Mouse (Mus musculus): ENCODE measurements around the gene Egfem1. TPM values are rescaled to one million over a fixed set of nuclear protein-coding genes. Genes with fewer than 3 reads are reported as not detected.
A peak's percentile ranks its signal among the peaks of the same experiment; 100 is the strongest.

The Egfem1 gene
- polyA plus RNA-seq, 1 experiment, result 12.9 TPM

- TF ChIP-seq POLR2A (IDR thresholded peaks at IDR 0.05; ENCODE audit: extremely low read depth, insufficient read depth, low read length) (no peak), CTCF (IDR thresholded peaks at IDR 0.05; ENCODE audit: extremely low read depth, insufficient read depth, low read length) (peak; percentile 34; the same call in 1 of the 2 replicates)
- H3K4me1 ChIP-seq (ENCODE audit: control insufficient read depth, insufficient read depth, low read length), result no peaks in the 10 kb centered on the region
- H3K4me3 ChIP-seq (ENCODE audit: insufficient read depth, low read length), result no peak overlapping the region
- H3K27ac ChIP-seq (ENCODE audit: insufficient read depth, low read length), result no peak overlapping the region
Measured at GRCm38 (mm10) chr3:29726376-29726967, 644.6 kb downstream of the Egfem1 start.

GRCm38 (mm10) chr3:29730062-29730760 is 648.4 kb downstream of the Egfem1 start:
- H3K4me3 ChIP-seq (ENCODE audit: insufficient read depth, low read length), result no peak overlapping the region
- H3K27ac ChIP-seq (ENCODE audit: insufficient read depth, low read length), result no peak overlapping the region
- peak; percentile 68 for TF ChIP-seq CTCF (IDR thresholded peaks at IDR 0.05; ENCODE audit: extremely low read depth, insufficient read depth, low read length)
- TF ChIP-seq POLR2A (IDR thresholded peaks at IDR 0.05; ENCODE audit: extremely low read depth, insufficient read depth, low read length), result no peak
- no peaks in the 10 kb centered on the region for H3K4me1 ChIP-seq (ENCODE audit: control insufficient read depth, insufficient read depth, low read length)

DNA sequence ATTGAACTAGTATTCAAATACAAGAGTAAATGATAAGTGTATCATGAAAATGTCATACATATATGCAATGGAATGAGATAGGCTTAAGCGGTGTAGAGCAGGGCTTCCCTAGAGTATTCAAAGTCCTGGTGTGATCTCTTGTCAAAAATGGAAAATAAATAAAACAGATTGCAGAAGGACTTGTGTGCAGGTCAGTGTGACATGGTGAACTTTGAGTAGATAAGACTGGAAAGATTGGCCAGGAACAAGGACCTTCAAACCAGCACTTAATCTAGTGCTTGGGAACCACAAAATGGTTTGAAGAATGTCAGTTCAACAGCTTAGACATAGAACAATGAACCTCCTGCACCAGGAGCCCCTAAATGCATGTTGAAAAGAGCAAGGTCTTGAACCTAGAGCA is 649.7 kb downstream of the Egfem1 start:
- Histone ChIP-seq H3K4me1 (ENCODE audit: control insufficient read depth, insufficient read depth, low read length) (no peaks in the 10 kb centered on the region), H3K27ac (ENCODE audit: insufficient read depth, low read length) (no peak overlapping the region), H3K4me3 (ENCODE audit: insufficient read depth, low read length) (no peak overlapping the region)
- no peak for TF ChIP-seq CTCF (IDR thresholded peaks at IDR 0.05; ENCODE audit: extremely low read depth, insufficient read depth, low read length)

DNA sequence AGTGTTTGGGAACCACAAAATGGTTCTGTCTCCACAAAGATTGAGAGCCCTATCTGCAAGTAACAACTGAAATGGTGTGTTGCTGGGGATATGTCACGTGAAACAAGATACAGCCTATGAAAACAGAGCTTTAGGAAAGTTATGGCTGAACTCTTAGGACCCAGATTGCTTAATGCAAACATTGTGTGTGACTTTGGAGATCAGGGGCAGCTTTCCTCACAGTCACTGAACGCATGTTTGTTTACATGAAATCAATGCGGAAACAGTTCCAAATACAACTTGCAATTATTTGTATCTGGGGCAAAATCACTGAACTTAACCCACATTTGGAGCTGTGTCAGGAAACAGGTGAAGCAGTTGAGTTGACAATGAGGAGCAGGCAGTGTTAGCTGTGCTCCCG is 650.8 kb downstream of the Egfem1 start:
- no peak overlapping the region for H3K27ac ChIP-seq (ENCODE audit: insufficient read depth, low read length)
- no peaks in the 10 kb centered on the region for H3K4me1 ChIP-seq (ENCODE audit: control insufficient read depth, insufficient read depth, low read length)
- no peak overlapping the region for H3K4me3 ChIP-seq (ENCODE audit: insufficient read depth, low read length)
- TF ChIP-seq POLR2A (IDR thresholded peaks at IDR 0.05; ENCODE audit: extremely low read depth, insufficient read depth, low read length), result no peak
- no peak for TF ChIP-seq CTCF (IDR thresholded peaks at IDR 0.05; ENCODE audit: extremely low read depth, insufficient read depth, low read length)

DNA sequence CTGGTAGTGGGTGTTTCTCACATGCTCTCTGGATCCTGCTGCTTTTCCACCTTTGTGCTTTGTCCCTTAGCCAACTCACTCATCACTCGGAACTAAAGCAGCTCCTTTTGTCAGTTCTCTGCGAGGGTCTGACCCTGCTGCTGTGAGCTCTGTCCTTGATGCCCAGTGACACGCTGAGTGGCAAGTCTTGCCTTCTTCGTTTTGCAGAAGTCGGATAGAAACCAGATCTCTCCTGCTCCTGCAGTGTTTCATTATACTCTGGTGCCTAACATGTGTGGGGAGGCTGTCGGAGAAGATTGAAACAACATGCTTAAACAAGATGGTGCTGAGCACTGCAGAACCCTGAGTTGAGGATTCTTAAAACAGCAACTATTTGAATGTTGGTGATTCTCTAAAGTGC is 652.4 kb downstream of the Egfem1 start:
- no peak overlapping the region for H3K27ac ChIP-seq (ENCODE audit: insufficient read depth, low read length)

DNA sequence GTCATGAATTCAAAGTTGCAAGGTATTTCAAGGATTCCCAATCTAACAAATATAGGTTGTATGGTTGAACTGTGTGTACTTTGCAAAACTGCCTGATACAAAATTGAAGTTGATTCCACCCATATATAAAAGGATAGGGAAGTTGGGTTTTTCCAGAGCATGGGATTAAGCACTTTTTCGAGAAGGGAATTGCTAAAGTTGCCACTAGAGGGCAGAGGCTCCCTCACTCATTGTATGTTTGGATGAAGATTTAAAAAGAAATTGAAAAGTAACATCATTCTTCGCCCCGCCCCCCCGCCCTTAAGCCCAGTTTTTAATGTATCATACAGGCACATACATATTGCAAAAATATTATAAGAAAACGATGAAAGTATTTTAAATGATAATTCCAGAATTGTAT is 657.5 kb downstream of the Egfem1 start:
- Histone ChIP-seq H3K27ac (ENCODE audit: insufficient read depth, low read length) (no peak overlapping the region), H3K4me1 (ENCODE audit: control insufficient read depth, insufficient read depth, low read length) (no peaks in the 10 kb centered on the region), H3K4me3 (ENCODE audit: insufficient read depth, low read length) (no peak overlapping the region)
- TF ChIP-seq POLR2A (IDR thresholded peaks at IDR 0.05; ENCODE audit: extremely low read depth, insufficient read depth, low read length) (no peak), CTCF (IDR thresholded peaks at IDR 0.05; ENCODE audit: extremely low read depth, insufficient read depth, low read length) (peak; percentile 29; the same call in 1 of the 2 replicates)

More for the DNA sequence above, 652.4 kb downstream of the Egfem1 start:
- no peaks in the 10 kb centered on the region for H3K4me1 ChIP-seq (ENCODE audit: control insufficient read depth, insufficient read depth, low read length)
- no peak for TF ChIP-seq POLR2A (IDR thresholded peaks at IDR 0.05; ENCODE audit: extremely low read depth, insufficient read depth, low read length)
- TF ChIP-seq CTCF (IDR thresholded peaks at IDR 0.05; ENCODE audit: extremely low read depth, insufficient read depth, low read length), result no peak
- H3K4me3 ChIP-seq (ENCODE audit: insufficient read depth, low read length), result no peak overlapping the region

Other genes starting within 250 kb of the Egfem1 start
- gene Gm1527, start 189.4 kb upstream of the Egfem1 start, polyA plus RNA-seq (2012; rRNA removed), result not detected in 2 replicates

Measured in cortical plate, adult 2 months (tissue).